Mouse (Mus musculus) hindbrain, embryonic 14.5 days (tissue): Measurements from ENCODE around the gene Plac9b. TPM values are rescaled to one million over a fixed set of nuclear protein-coding genes. Genes with fewer than 3 reads are reported as not detected.
"Not testable (repeated sequence)": the region's sequence is repeated elsewhere in the genome, so short reads cannot be mapped to it uniquely, and the experiment has no call there.

Source experiments
- ATAC-seq: fragments of 200-750 bp; cut with Nextera tagmentation; 2 replicates; pipeline ENCODE4 v1.8.0; 2017; ENCODE audit warnings: moderate number of reproducible peaks, mild to moderate bottlenecking, moderate TSS enrichment, moderate library complexity; ENCODE audit not compliant: low FRiP score
- DNase-seq: peaks from one replicate; pipeline ENCODE4 v3.0.0-alpha.2; 2015; ENCODE audit warnings: low spot score
- H3K27ac ChIP-seq: fragments of 300-500 bp; sonication (generic); 2 replicates; pipeline ENCODE4 v1.5.1; 2014; ENCODE audit warnings: mild to moderate bottlenecking, moderate library complexity
- H3K27me3 ChIP-seq: fragments of 300-500 bp; sonication (generic); 2 replicates; pipeline ENCODE4 v1.6.1; 2014; ENCODE audit warnings: mild to moderate bottlenecking, low read length, mixed read lengths; ENCODE audit not compliant: control insufficient read depth, insufficient read depth
- H3K36me3 ChIP-seq: fragments of 300-500 bp; sonication (generic); replicated peaks from 2 replicates; pipeline ENCODE4 v1.6.1; 2014; ENCODE audit not compliant: control insufficient read depth, insufficient read depth
- H3K4me1 ChIP-seq: fragments of 300-500 bp; sonication (generic); replicated peaks from 2 replicates; pipeline ENCODE4 v1.6.1; 2014; ENCODE audit warnings: antibody characterized with exemption, low read length, mixed read lengths; ENCODE audit not compliant: control insufficient read depth, insufficient read depth
- H3K4me2 ChIP-seq: fragments of 300-500 bp; sonication (generic); replicated peaks from 2 replicates; pipeline ENCODE4 v1.6.1; 2014; ENCODE audit warnings: mild to moderate bottlenecking, moderate library complexity
- H3K4me3 ChIP-seq: fragments of 300-500 bp; sonication (generic); replicated peaks from 2 replicates; pipeline ENCODE4 v1.5.1; 2014; ENCODE audit warnings: mild to moderate bottlenecking, low read length
- H3K9ac ChIP-seq: fragments of 300-500 bp; sonication (generic); 2 replicates; pipeline ENCODE4 v1.6.1; 2014
- H3K9me3 ChIP-seq: fragments of 300-500 bp; sonication (generic); 2 replicates; pipeline ENCODE4 v1.6.1; 2016; ENCODE audit warnings: low read length; ENCODE audit not compliant: control insufficient read depth
- WGBS: fragments of 180-500 bp; shearing (Covaris S2); extraction: QIAGEN DNeasy Blood & Tissue Kit; methylation state at CpG from one replicate; pipeline ENCODE4 v1.1.7; 2014; 5-methylcytosine and 5-hydroxymethylcytosine counted together
- polyA plus RNA-seq: library from polyadenylated mRNA; unstranded; fragments of >200 nt; fragmentation: Nextera tagmentation; extraction: Ambion mirVana; gene quantifications from 2 replicates; pipeline ENCODE4 v1.2.1, GENCODE M21; 2014

Plac9b gene
- polyA plus RNA-seq, result 6.3 and 8.1 TPM in 2 replicates

DNA sequence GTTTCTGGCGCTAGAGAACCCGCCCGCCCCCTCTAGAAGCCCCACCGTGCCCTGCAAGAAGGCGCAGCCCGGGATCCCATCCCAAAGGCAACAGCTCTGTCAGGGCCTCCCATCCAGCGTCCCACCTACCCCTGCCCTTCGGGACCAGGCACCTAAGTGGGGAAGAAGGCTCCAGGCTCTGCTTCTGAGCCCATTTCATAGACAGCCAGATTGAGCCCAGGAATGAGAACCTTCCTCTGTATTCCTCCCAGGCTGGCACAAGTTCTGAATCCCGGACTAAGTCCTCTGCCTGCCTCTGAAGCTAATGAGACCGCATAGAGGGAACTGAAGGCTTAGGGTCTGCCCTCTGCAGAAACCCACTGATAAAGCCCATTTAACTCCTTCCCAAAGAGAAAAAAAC lies at the start of gene Plac9b:
Gene Plac9b, minus strand, starts transcription at position 101 of the 400 bp plus-strand sequence.
- not testable (repeated sequence) for H3K4me3 ChIP-seq, H3K27me3 ChIP-seq, H3K4me2 ChIP-seq, H3K36me3 ChIP-seq, H3K9ac ChIP-seq, H3K9me3 ChIP-seq, ATAC-seq, H3K4me1 ChIP-seq, DNase-seq, H3K27ac ChIP-seq
- WGBS, result no CpG with 5 or more reads among the region's 10 CpGs

DNA sequence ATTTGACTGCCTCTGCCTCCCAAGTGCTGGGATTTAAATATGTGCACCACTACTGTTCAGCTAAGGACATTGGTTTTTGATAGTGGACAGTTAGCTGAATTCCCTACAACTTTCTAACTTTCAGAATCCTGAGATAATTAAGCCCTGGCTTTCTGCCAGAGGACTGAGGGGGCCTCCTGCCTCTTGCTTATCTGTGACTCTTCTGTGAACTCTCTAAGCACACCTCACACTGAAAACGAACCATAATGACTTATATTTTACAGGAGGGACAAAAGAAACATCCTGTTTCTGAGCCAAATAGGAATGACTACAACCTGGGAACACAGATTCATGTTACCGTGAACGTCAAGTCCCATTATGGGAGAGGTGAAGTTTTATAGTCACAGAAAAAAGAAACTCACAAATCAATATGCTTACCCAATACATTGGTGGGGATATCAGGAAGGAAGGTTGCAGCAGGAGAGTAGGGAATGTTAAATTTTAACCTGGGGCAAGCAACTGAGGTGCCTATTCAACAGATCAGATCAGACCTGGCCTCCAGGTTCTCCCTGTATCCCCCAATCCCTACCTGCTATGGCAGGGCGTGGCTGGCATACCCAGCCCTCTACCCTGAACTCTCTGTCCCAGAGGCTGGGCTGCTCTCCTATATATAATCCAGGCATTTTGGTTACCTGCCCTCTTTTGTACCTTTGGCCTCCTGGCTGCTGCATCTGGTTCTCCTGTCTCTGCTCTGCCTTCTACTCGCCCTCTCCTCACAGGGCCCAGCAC lies 34.1 kb upstream of the Plac9b start:
- not testable (repeated sequence) for H3K9ac ChIP-seq, H3K27me3 ChIP-seq, ATAC-seq, H3K27ac ChIP-seq, H3K4me3 ChIP-seq, H3K4me2 ChIP-seq, H3K9me3 ChIP-seq, H3K4me1 ChIP-seq, DNase-seq, H3K36me3 ChIP-seq
- no CpG with 5 or more reads among the region's 5 CpGs for WGBS

DNA sequence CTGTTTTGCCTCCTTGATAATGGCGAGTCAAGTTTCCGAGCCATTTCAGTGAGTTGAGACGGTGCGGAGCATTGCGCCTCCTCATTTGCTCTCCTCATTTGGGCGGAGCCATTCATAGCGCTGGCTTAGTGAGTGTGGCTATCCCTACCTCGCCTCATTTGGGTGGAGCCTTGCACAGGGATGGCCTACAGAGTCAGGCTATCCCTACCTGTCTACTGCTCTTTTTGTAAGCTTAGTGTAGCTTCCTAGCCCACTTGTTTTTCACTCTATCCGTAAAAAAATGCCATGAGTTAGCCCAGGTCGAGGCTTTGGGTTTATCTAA lies 24.6 kb upstream of the Plac9b start, which contains the start of gene Tmem254b:
Gene Tmem254b, minus strand, starts transcription at position 116 of the 322 bp plus-strand sequence.
- H3K27ac ChIP-seq, H3K4me1 ChIP-seq, H3K9ac ChIP-seq, H3K4me2 ChIP-seq, H3K4me3 ChIP-seq, H3K36me3 ChIP-seq, H3K27me3 ChIP-seq, DNase-seq, H3K9me3 ChIP-seq: not testable (repeated sequence)
- peak; percentile 90 for ATAC-seq
- no CpG with 5 or more reads among the region's 10 CpGs for WGBS

DNA sequence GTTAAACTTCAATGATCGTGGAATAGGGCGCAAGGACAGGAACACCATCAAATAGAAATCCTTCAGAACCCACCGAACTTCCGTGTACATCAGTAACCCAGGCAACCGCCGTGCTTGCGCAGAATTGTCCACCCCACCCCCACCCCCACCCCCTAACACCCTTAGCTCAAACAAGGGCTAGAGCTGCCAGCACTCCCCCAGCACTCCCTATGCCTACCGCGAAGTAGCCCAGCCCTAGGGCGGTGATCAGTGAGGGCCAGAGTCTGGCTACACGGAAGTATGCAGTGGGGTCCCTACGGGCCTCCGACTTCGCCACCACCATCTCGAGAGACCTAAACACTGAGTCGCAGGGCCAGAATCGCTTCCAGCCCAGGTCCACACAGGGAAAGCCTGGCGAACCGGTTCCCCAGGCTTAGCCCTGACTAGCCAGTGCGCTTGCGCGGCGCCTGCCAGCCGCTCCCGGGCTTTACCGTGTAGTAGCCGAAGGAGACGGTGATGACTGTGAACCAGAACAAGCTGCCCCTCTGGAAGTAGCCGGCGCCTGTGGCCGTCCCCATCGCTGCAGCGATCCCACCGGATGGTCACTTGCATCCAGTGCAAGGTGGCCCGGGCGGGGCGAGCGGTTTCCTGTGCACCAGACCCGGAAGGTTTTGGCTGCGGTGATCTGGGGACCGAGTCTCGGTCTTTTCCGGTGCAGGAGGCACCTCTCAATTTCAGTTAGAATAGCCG lies 24.1 kb upstream of the Plac9b start:
- DNase-seq, H3K4me1 ChIP-seq, H3K36me3 ChIP-seq, H3K9me3 ChIP-seq, H3K27ac ChIP-seq, H3K9ac ChIP-seq, H3K4me2 ChIP-seq, H3K27me3 ChIP-seq, H3K4me3 ChIP-seq: not testable (repeated sequence)
- peak; percentile 91 for ATAC-seq
- no CpG with 5 or more reads among the region's 44 CpGs for WGBS

DNA sequence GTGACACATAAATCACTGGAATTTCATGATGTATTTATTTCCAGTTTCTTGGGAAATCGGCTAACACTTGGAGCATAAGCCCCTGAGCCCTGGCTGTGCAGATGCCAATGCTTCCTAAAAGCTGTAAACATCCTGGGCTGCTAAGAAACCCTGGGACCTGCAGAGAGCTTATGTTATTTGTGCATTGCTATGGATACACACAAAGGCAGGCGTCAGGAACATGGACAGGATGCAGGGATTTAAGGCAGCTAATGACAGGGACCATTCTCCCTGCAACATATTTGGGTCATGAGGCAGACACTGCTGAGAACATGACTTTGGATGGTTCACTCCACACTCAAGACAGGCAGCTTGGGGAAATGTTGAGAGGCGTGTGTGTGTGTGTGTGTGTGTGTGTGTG lies 15.6 kb upstream of the Plac9b start:
- not testable (repeated sequence) for H3K4me3 ChIP-seq, H3K27ac ChIP-seq, DNase-seq, H3K27me3 ChIP-seq, H3K9ac ChIP-seq, H3K9me3 ChIP-seq, H3K36me3 ChIP-seq, ATAC-seq, H3K4me2 ChIP-seq, H3K4me1 ChIP-seq
- no CpG with 5 or more reads among the region's 3 CpGs for WGBS

DNA sequence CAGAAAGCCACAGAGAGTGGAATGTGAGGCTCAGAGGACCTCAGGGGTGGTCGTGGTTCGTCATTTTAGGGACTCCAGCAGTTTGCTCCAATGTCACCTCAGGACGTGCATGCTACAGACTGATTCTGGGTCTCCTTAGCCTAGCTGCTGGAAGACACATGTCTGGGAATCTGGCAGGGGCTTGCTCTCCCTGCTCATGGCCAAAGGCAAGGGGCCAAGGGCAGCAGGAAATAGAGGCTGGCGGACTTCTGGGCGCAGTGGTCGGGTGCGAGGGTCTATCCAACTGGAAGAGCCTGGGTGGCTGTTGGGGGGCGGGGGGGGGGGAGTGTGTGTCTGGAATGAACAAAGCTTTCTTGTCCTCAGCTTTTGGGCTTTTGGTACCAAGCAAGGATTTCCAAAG lies 6.1 kb upstream of the Plac9b start:
- H3K27ac ChIP-seq, H3K9ac ChIP-seq, H3K4me2 ChIP-seq, H3K4me3 ChIP-seq, H3K36me3 ChIP-seq, H3K4me1 ChIP-seq, DNase-seq, H3K9me3 ChIP-seq, ATAC-seq, H3K27me3 ChIP-seq: not testable (repeated sequence)
- WGBS, result no CpG with 5 or more reads among the region's 8 CpGs

DNA sequence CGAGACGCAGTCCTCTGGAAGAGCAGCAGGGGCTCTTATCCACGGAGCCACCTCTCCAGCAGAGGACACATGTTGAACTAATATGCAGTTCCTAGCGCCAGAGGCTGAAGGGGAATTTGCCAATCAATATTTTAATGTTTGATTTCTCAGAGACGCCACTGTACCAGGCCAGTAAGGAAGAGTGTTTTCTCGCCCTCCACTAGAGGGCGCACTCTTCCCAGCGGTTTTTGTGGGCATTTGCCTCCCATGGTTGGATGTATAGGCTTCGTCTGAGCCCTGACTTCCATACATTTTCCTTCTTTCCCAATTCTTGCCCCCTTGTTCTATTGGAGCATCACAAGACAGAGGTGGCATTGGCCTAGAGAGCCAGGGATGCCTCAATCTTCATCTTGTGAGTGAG lies 4.4 kb upstream of the Plac9b start:
- not testable (repeated sequence) for H3K36me3 ChIP-seq, H3K9me3 ChIP-seq, DNase-seq, H3K4me1 ChIP-seq, H3K9ac ChIP-seq, H3K4me3 ChIP-seq, ATAC-seq, H3K4me2 ChIP-seq, H3K27me3 ChIP-seq, H3K27ac ChIP-seq
- no CpG with 5 or more reads among the region's 9 CpGs for WGBS

DNA sequence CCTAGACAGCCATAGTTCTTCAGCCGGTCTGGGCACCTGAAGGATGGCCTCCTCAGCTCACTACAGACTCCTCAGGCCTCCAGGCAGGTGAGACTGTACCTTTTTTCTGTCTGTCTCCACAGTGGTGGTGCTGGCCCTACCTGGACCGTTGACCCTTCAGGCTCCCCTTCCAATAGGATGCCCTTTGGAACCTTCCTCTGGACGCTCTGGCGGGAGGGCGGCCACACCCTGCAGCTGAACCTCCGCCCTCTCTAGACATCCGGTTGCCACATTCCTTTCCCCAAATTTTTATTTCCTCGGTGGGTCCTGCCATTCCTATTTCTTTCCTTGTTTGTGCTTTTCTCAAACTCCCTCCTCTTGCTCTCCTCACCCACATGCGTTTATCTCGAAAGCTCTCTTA lies 620 bp downstream of the Plac9b start:
- H3K4me1 ChIP-seq, H3K9ac ChIP-seq, H3K9me3 ChIP-seq, H3K4me3 ChIP-seq, H3K36me3 ChIP-seq, H3K27ac ChIP-seq, H3K27me3 ChIP-seq, DNase-seq, H3K4me2 ChIP-seq, ATAC-seq: not testable (repeated sequence)
- WGBS, result no CpG with 5 or more reads among the region's 10 CpGs

DNA sequence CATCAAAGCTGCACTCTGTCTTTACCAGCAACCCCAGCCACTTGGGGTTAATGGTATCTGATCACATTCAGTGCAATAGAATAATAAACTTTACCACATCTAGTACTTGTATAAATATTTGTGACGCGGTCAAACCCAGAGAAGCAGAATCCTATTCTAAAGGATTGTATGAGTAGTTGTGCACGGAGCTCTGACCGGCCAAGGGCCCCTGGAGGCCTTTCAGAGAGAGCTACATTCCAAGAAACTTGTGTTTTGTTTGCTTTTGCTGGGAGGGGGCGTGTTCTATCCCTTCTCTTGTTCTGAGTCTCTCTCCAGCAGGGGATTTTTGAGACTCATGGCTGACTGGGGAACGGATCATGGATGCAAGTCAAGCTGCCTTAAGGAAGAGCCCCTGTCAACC lies 7.3 kb downstream of the Plac9b start:
- H3K9me3 ChIP-seq, H3K4me3 ChIP-seq, H3K4me2 ChIP-seq, H3K36me3 ChIP-seq, H3K4me1 ChIP-seq, H3K27me3 ChIP-seq, H3K9ac ChIP-seq, H3K27ac ChIP-seq, DNase-seq, ATAC-seq: not testable (repeated sequence)
- no CpG with 5 or more reads among the region's 6 CpGs for WGBS
